Mouse (Mus musculus) lung, embryonic 15.5 days (tissue): ENCODE results near the gene Gskip. TPM values are rescaled to one million over a fixed set of nuclear protein-coding genes. Genes with fewer than 3 reads are reported as not detected.

ENCODE experiments used
- ATAC-seq: fragments of 200-750 bp; cut with Nextera tagmentation; 2 replicates; pipeline ENCODE4 v1.8.0; 2017; ENCODE audit warnings: moderate number of reproducible peaks, borderline replicate concordance; ENCODE audit not compliant: low FRiP score, low TSS enrichment; ENCODE audit errors: extremely low read depth
- H3K27ac ChIP-seq: fragments of 300-500 bp; sonication (generic); 2 replicates; pipeline ENCODE4 v1.5.1; 2015; ENCODE audit warnings: moderate library complexity, mild to moderate bottlenecking, inconsistent platforms
- H3K27me3 ChIP-seq: fragments of 300-500 bp; sonication (generic); 2 replicates; pipeline ENCODE4 v1.6.1; 2015; ENCODE audit warnings: inconsistent platforms
- H3K36me3 ChIP-seq: fragments of 300-500 bp; sonication (generic); 2 replicates; pipeline ENCODE4 v1.6.1; 2015; ENCODE audit warnings: inconsistent platforms
- H3K4me1 ChIP-seq: fragments of 300-500 bp; sonication (generic); 2 replicates; pipeline ENCODE4 v1.6.1; 2015; ENCODE audit warnings: inconsistent platforms
- H3K4me2 ChIP-seq: fragments of 300-500 bp; sonication (generic); 2 replicates; pipeline ENCODE4 v1.6.1; 2015; ENCODE audit warnings: inconsistent platforms, mild to moderate bottlenecking, moderate library complexity
- H3K4me3 ChIP-seq: fragments of 300-500 bp; sonication (generic); 2 replicates; pipeline ENCODE4 v1.5.1; 2015; ENCODE audit warnings: mild to moderate bottlenecking, inconsistent platforms
- H3K9ac ChIP-seq: fragments of 300-500 bp; sonication (generic); 2 replicates; pipeline ENCODE4 v1.6.1; 2015; ENCODE audit warnings: inconsistent platforms
- H3K9me3 ChIP-seq: fragments of 300-500 bp; sonication (generic); 2 replicates; pipeline ENCODE4 v1.6.1; 2016; ENCODE audit warnings: inconsistent platforms
- WGBS: fragments of 180-500 bp; shearing (Covaris S2); methylation state at CpG from one replicate; pipeline ENCODE4 v1.1.7; 2015; 5-methylcytosine and 5-hydroxymethylcytosine counted together
- polyA plus RNA-seq: library from polyadenylated mRNA; unstranded; fragments of >200 nt; fragmentation: Nextera tagmentation; extraction: Ambion mirVana; gene quantifications from 2 replicates; pipeline ENCODE4 v1.2.1, GENCODE M21; 2015

Gskip gene
- polyA plus RNA-seq, 1 experiment from 2014 or later: 29.7 TPM

DNA sequence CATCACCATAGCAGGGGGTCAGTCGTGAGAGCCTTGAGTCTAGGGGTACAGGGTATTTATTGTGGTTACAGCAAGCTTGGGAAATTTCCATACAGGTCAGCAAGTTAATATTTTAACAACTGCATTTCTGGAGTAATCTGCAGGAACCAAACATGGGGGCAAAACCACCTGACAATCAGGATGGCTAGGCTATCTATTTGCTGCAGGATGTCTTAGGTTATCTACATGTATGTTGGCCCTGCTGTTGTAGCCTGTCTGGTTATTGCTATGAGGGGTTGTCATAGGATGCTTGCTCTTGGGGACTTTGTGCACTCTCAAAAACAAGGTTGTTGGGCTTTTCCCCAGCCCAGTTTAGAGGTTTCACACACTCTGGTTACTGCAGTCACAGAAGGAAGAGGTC, 40.0 kb downstream of the Gskip start:
- Histone ChIP-seq H3K9me3 (no peaks in the 10 kb centered on the region), H3K4me2 (no peak overlapping the region), H3K27me3 (no peaks in the 10 kb centered on the region; the same call in 1 of the 2 replicates), H3K4me3 (no peak overlapping the region), H3K9ac (no peak overlapping the region), H3K27ac (no peak overlapping the region), H3K36me3 (no peaks in the 10 kb centered on the region), H3K4me1 (no peaks in the 10 kb centered on the region)
- 42% methylated on average over 1 of the region's 1 CpGs for WGBS
- ATAC-seq: no peak

DNA sequence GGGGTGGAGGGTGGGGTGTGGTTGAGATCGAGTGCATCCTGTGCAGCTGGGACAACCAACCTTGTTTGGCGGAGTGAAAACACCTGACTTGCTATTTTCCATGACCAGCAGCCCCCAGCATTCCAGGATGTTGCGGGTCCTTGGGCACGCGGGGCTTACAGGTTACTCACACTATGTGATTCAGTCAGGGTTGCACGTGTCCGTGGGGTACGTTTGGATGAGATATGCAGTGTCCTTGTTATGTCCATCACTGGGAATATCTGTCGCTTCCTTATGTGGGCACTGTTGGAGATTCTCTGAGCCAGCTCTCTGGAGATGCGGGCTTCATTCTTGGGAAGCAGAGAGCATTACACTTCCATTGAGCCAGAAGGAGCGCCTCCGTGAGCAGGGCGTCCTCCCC, 41.1 kb downstream of the Gskip start:
- no peak overlapping the region for H3K27ac ChIP-seq
- WGBS: 70% methylated on average over 13 of the region's 13 CpGs

DNA sequence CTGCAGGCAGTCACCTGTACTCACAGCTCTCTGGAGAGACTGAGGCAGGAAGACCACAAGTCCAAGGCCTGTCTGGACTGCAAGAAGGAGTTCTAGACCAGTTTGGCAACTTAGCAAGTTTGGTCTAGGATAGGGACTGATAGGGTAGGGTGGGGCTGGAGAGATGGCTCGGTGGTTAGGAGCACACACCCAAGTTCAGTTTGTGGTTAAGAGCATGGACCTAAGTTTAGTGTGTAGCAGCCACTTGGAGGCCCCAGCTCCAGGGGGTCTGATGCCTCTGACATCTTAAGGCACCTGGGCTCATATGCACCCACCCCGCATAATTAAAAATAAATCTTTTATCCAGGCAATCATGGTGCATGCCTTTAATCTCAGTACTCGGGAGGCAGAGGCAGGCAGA, 42.6 kb downstream of the Gskip start:
- Histone ChIP-seq H3K9me3 (no peaks in the 10 kb centered on the region), H3K27me3 (no peaks in the 10 kb centered on the region), H3K4me2 (no peak overlapping the region), H3K36me3 (no peaks in the 10 kb centered on the region), H3K4me1 (no peaks in the 10 kb centered on the region), H3K4me3 (no peak overlapping the region), H3K27ac (no peak overlapping the region), H3K9ac (no peak overlapping the region)
- 69% methylated on average over 3 of the region's 3 CpGs for WGBS
- ATAC-seq: no peak

More for the DNA sequence above, 41.1 kb downstream of the Gskip start:
- Histone ChIP-seq H3K4me3 (no peak overlapping the region), H3K4me2 (no peak overlapping the region), H3K4me1 (no peaks in the 10 kb centered on the region), H3K9me3 (no peaks in the 10 kb centered on the region), H3K27me3 (no peaks in the 10 kb centered on the region; the same call in 1 of the 2 replicates), H3K36me3 (no peaks in the 10 kb centered on the region), H3K9ac (no peak overlapping the region)
- ATAC-seq: no peak

DNA sequence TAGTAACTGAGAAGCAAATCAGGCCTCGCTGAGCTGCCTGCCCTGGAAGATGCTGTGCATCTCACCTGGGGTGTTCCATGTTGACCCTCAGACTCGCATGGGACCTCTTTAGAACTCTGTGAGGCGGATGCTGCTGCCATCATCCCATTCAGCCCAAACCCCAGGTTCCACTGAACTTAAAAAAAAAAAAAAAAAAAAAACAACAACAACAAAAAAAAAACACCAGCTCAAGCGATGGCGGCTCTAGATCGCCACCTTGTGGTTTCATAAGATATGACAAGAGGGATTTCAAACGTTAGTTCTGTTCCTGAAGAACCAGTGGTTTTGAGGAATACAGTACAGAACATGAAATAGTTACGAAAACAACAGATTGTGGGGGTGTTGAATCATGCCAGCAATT, 43.3 kb downstream of the Gskip start:
- no peak overlapping the region for H3K27ac ChIP-seq
- H3K4me3 ChIP-seq: no peak overlapping the region
- no peaks in the 10 kb centered on the region for H3K36me3 ChIP-seq
- no peaks in the 10 kb centered on the region for H3K9me3 ChIP-seq
- H3K9ac ChIP-seq: no peak overlapping the region
- ATAC-seq: no peak
- H3K4me2 ChIP-seq: no peak overlapping the region
- no peaks in the 10 kb centered on the region for H3K27me3 ChIP-seq
- 35% methylated on average over 8 of the region's 8 CpGs for WGBS
- no peaks in the 10 kb centered on the region for H3K4me1 ChIP-seq

DNA sequence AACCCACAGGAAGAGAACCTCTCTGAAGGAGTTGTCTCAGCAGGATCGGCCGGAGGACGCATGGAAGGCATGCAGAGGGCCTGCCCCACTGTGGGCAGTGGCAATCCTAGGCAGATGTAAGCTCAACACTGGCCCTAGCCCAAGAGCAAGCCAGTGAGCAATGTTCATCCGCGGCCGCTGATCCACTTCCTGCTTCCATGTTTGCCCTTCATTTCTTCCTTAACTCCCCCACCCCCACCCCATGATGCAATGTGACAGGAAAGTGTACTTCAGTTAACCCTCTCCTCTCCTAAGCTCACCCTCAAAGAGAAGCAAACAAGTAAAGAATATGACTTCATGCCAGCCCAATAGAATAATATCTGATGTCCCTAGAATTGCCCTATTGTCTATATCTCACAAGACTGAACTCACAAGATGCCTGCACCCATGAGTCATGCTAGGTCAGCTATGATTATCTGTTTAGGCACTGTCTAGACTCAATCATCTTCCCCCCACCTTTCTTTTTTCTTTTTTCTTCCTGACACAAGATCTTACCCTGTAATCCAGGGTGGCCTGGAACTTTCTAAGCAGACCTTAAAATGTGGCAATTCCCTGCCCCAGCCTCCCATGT, 46.3 kb downstream of the Gskip start:
- no peak overlapping the region for H3K4me3 ChIP-seq
- H3K9ac ChIP-seq: no peak overlapping the region
- H3K4me2 ChIP-seq: no peak overlapping the region
- ATAC-seq: no peak
- H3K9me3 ChIP-seq: no peaks in the 10 kb centered on the region
- WGBS: 60% methylated on average over 6 of the region's 6 CpGs
- H3K4me1 ChIP-seq: no peaks in the 10 kb centered on the region
- no peak overlapping the region for H3K27ac ChIP-seq
- no peaks in the 10 kb centered on the region for H3K27me3 ChIP-seq
- no peaks in the 10 kb centered on the region for H3K36me3 ChIP-seq

DNA sequence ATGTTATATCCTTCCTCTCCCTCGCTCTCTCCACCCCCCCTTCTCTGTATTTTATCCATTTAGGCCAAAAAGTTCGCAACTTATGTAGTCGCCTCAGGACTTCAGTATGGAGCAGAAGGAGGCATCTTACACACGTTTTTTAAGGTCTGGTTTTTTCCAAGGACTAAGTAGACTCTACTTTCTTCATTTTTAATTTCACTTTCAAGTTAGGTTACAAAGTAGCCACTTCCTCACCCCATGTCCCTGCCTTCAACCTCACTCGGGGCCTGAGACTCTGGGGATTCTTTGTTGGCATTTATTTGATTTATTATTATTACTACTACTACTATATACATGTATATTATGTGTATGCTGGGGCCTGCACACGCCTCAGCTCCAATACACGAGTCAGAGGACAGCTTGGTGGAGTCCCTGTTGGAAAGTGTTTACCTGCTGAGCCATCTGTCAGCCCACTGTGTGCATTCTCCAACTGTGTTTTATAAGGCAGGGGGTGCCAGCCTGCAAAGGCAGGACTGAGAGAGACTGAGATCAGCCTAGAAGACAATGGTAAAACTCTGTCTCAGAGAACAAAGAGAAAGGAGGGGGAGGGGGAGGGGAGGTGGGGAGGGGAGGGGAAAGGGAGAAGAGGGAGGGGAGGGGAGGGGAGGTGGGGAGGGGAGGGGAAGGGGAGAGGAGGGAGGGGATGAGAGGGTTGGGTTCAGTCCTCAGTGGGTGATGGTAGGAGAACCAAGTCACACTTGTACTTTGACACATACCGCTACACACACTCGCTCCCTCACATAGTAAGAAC, 48.9 kb downstream of the Gskip start:
- Histone ChIP-seq H3K27ac (no peak overlapping the region), H3K4me1 (no peaks in the 10 kb centered on the region), H3K4me3 (no peak overlapping the region), H3K9me3 (no peaks in the 10 kb centered on the region), H3K4me2 (no peak overlapping the region), H3K36me3 (no peaks in the 10 kb centered on the region), H3K9ac (no peak overlapping the region), H3K27me3 (no peaks in the 10 kb centered on the region)
- no peak for ATAC-seq
- 64% methylated on average over 9 of the region's 9 CpGs for WGBS

DNA sequence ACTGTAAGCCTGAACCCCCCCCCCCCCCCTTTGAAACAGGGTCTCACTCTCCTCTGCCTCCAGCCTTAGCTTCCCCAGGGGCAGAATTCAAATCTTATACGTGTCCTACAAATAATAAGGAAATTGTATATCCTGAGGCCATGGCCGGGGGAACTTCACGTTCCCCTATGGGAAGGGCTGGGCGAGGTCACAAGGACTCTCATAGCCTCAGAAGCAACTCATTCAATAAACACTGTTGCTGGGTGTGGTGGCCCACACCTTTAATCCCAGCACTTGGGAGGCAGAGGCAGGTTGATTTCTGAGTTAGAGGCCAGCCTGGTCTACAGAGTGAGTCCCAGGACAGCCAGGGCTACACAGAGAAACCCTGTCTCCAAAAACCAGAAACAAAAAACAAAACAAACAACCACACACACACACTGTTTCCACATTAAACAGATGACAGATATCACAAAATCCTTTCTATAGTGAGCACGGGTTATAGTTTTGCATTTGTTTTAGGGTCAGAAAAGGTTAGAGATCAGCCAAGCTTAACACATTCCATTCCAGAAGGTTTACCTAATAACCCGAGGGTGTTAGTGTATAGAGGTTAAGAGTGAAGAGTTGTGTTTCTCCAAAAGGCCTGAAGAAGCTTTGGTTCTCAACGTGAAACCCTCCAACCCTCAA, 50.7 kb downstream of the Gskip start:
- H3K27me3 ChIP-seq: no peaks in the 10 kb centered on the region
- H3K27ac ChIP-seq: no peak overlapping the region
- no peak overlapping the region for H3K4me2 ChIP-seq
- H3K36me3 ChIP-seq: no peaks in the 10 kb centered on the region
- H3K4me1 ChIP-seq: no peaks in the 10 kb centered on the region
- H3K9me3 ChIP-seq: no peaks in the 10 kb centered on the region
- H3K4me3 ChIP-seq: no peak overlapping the region
- WGBS: 66% methylated on average over 7 of the region's 7 CpGs
- H3K9ac ChIP-seq: no peak overlapping the region
- ATAC-seq: no peak

DNA sequence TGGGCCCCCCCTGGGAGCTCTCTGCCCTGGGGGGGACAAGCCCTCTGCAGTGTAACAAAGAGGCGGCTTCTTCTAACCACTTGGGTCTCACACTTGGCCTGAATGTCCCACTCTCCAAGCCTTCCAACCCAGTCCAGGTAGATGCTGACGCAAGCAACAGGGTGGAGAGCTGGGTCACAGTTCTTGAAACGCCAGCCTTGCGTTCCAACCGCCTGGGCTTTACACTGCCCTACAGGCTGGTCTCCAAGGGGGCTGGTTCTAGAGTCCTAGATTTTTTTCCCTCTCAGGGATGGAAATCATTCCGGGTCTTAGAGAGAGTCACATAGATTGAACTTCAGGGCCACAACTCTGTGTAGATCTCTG, 51.2 kb downstream of the Gskip start:
- 75% methylated on average over 6 of the region's 6 CpGs for WGBS
- no peaks in the 10 kb centered on the region for H3K36me3 ChIP-seq

DNA sequence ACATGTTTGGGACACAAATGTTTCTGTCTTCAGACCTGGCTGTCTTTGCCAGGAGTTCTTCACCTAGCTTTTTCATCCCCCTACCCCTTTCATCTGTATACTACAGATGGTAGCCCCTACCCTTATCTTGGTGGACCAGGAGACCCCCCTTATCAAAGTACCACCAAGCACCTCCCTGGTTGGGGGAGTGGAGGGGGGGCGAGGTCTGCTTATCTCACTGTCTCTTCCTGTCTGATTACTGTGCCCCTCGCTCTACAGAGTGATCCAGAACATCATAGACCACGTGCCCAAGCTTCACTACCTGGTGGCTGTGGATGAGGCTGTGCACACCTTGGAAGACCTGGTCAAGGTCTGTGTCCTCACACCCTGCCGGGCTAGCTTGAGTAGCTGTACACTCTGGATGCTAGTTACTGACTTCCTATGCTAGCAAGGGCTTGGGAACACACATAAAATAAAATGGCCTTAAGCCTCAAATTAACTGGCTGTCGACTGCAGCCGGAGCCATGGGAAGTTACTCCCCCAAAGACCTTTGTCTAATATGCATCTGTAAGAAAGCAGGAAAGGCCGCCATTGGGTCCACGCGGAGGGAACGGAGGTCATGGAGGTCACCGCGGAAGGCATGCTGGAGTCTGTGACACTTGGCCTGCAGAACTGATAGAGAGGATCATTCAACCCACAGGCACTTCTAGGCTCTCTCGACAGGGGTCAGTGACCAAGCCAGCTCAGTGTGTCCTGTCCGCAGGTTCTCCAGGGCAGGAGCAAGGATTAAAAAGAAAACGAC, 53.9 kb downstream of the Gskip start:
- no peak for ATAC-seq
- Histone ChIP-seq H3K27ac (no peak overlapping the region), H3K4me1 (no peaks in the 10 kb centered on the region), H3K36me3 (no peaks in the 10 kb centered on the region), H3K9me3 (no peaks in the 10 kb centered on the region), H3K27me3 (no peaks in the 10 kb centered on the region), H3K9ac (no peak overlapping the region), H3K4me3 (no peak overlapping the region), H3K4me2 (no peak overlapping the region)
- WGBS: 72% methylated on average over 15 of the region's 15 CpGs

More for the DNA sequence above, 51.2 kb downstream of the Gskip start:
- Histone ChIP-seq H3K4me2 (no peak overlapping the region), H3K9ac (no peak overlapping the region), H3K9me3 (no peaks in the 10 kb centered on the region), H3K27ac (no peak overlapping the region), H3K27me3 (no peaks in the 10 kb centered on the region), H3K4me1 (no peaks in the 10 kb centered on the region), H3K4me3 (no peak overlapping the region)
- ATAC-seq: no peak

DNA sequence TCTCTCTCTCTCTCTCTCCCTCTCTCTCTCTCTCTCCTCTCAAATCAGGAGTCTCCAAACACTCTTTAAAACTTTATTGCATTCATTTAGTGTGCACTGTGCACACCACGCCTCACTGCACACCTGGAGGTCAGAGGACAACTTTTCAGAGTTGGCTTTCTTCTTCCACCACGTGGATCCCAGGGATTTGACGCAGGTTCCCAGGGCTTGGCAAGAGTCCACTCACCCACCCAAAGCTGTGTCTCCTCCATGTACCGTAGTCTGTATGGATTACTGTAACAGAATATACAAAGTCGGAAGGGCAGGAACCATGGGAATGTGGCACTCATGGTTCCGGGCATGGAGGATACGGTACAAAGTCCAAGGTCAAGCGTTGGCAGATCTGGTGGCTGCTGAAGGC, 55.0 kb downstream of the Gskip start:
- 69% methylated on average over 8 of the region's 8 CpGs for WGBS

DNA sequence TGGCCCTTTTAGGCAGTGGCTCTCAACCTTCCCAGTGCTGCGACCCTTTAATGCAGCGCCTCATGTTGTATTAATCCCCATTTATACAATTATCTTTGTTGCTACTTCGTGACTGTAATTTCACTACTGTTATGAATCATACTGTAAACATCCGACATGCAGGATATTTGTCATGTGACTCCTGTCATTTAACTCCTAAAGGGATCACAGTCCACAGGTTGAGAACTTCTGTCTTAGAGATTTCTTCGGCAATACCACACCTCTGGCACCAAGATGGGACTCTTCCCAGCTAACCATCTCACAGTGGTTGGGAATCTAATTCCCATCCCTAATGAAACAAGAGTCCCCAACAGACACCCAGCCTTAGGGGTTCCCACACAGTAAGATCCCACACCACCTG, 63.5 kb downstream of the Gskip start:
- Histone ChIP-seq H3K4me3 (no peak overlapping the region), H3K27me3 (no peaks in the 10 kb centered on the region), H3K36me3 (no peaks in the 10 kb centered on the region), H3K27ac (no peak overlapping the region), H3K9ac (no peak overlapping the region), H3K4me1 (no peaks in the 10 kb centered on the region), H3K4me2 (no peak overlapping the region), H3K9me3 (no peaks in the 10 kb centered on the region)
- WGBS: 57% methylated on average over 5 of the region's 5 CpGs
- no peak for ATAC-seq

More for the DNA sequence above, 55.0 kb downstream of the Gskip start:
- no peaks in the 10 kb centered on the region for H3K36me3 ChIP-seq
- H3K4me1 ChIP-seq: no peaks in the 10 kb centered on the region
- no peaks in the 10 kb centered on the region for H3K9me3 ChIP-seq
- ATAC-seq: no peak
- H3K27ac ChIP-seq: no peak overlapping the region
- no peaks in the 10 kb centered on the region for H3K27me3 ChIP-seq
- no peak overlapping the region for H3K4me2 ChIP-seq
- H3K9ac ChIP-seq: no peak overlapping the region
- H3K4me3 ChIP-seq: no peak overlapping the region
